Mouse (Mus musculus): Measurements from ENCODE around the gene L3mbtl4.

DNA sequence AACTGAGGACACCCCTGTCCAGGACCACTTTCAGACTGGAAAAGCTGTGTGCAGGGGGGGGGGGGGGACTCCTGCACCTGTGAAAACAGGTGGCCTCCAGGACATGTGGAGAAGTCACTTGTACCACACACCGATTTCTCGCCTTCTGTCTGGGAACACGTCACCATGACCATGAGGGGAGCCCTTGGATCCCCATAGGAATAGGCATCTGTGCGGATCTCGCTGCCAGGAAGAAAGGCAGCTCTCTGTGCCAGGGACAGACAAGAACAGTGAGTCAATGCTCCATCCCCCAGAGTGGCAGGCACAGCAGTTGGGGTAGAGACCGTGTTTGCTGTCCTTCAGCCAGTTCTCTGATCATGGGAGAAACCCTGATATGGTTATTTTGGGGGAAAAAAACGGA is 479.5 kb downstream of the L3mbtl4 start:
- TF ChIP-seq CTCF (IDR thresholded peaks at IDR 0.05; ENCODE audit: borderline replicate concordance, control insufficient read depth, extremely low read depth, insufficient read depth, low read length, poor library complexity) (no peak), POLR2A (IDR thresholded peaks at IDR 0.05; ENCODE audit: control insufficient read depth, extremely low read depth, insufficient read depth, low read length, poor library complexity) (no peak)

All from thymus, adult 2 months (tissue).